11 mouse cellular contexts compared by ENCODE assay signal in genomic region chr3:90627807-90628206, GRCm38 (mm10). TPM values are rescaled to one million over a fixed set of nuclear protein-coding genes. Genes with fewer than 3 reads are reported as not detected.
DNase-seq lines count a peak whose midpoint lies in the region; ATAC-seq and TF ChIP-seq lines count a peak whose summit lies in the region.
"Had no signal": no experiment of that assay in that cellular context is flagged by ENCODE, and none has a peak within 500 bp of the region (broad histone marks: within the 10 kb centered on the region; RNA-seq: fewer than 3 reads in every experiment).

No protein-coding gene starts in this region.

- peaks cover 9% of the 10 kb centered on the region; the same call in 1 of the 2 replicates for H3K4me1 ChIP-seq in forebrain, embryonic 11.5 days (replicated peaks; ENCODE audit: control insufficient read depth, insufficient read depth, low read length)
- peaks cover 17% of the 10 kb centered on the region for H3K4me1 ChIP-seq in forebrain, embryonic 15.5 days
- H3K4me1 ChIP-seq in lung, adult 2 months (ENCODE audit: control insufficient read depth, insufficient read depth, low read length) = no peaks in the 10 kb centered on the region; the same call in 1 of the 2 replicates

- intact Hi-C loops in left cerebral cortex, postnatal 10 days (cut with DNase I) = no loop called here

- H3K36me3 ChIP-seq in forebrain, embryonic 11.5 days (ENCODE audit: control insufficient read depth, insufficient read depth, low read length) = no peaks in the 10 kb centered on the region
- no peaks in the 10 kb centered on the region for H3K36me3 ChIP-seq in forebrain, embryonic 15.5 days
- H3K36me3 ChIP-seq: lung, embryonic 15.5 days had no signal

- no peaks in the 10 kb centered on the region for H3K9me3 ChIP-seq in forebrain, embryonic 11.5 days (ENCODE audit: control insufficient read depth, low read length)
- no peaks in the 10 kb centered on the region for H3K9me3 ChIP-seq in forebrain, embryonic 15.5 days
- H3K9me3 ChIP-seq: lung, embryonic 15.5 days had no signal

- H3K27me3 ChIP-seq in forebrain, embryonic 11.5 days (ENCODE audit: control insufficient read depth, insufficient read depth, low read length) = no peaks in the 10 kb centered on the region
- no peaks in the 10 kb centered on the region for H3K27me3 ChIP-seq in forebrain, embryonic 15.5 days
- H3K27me3 ChIP-seq: lung, embryonic 15.5 days had no signal

- no peak overlapping the region for H3K9ac ChIP-seq in forebrain, embryonic 11.5 days (ENCODE audit: low read length)
- no peak overlapping the region for H3K9ac ChIP-seq in forebrain, embryonic 15.5 days (replicated peaks)
- H3K9ac ChIP-seq: lung, embryonic 15.5 days had no signal

- no peak overlapping the region for H3K4me3 ChIP-seq in forebrain, embryonic 11.5 days (ENCODE audit: low read depth, low read length)
- no peak overlapping the region for H3K4me3 ChIP-seq in forebrain, embryonic 15.5 days
- H3K4me3 ChIP-seq in lung, adult 2 months (replicated peaks; ENCODE audit: extremely low read depth, low read depth, low read length) = no peak overlapping the region
- H3K4me3 ChIP-seq: lung, embryonic 15.5 days had no signal

- H3K4me2 ChIP-seq in forebrain, embryonic 11.5 days (ENCODE audit: low read depth, low read length, severe bottlenecking) = no peak overlapping the region
- no peak overlapping the region for H3K4me2 ChIP-seq in forebrain, embryonic 15.5 days (replicated peaks)
- H3K4me2 ChIP-seq: lung, embryonic 15.5 days had no signal

- DNase-seq in forebrain, embryonic 11.5 days (ENCODE audit: low spot score) = peak; percentile 19
- no peak for DNase-seq in lung, adult 2 months
- DNase-seq in lung, postnatal 25 days (ENCODE audit: low spot score) = no peak
- DNase-seq in left cerebral cortex, postnatal 10 days (ENCODE audit: extremely low spot score in 1 of 2, low spot score in 2 of 2) = no peak
- no peak for DNase-seq in right cerebral cortex, postnatal 36 days (ENCODE audit: low spot score in 2 of 2)
- DNase-seq: cerebellum, adult 9-11 months had no signal

- 67% methylated on average over 4 of the region's 4 CpGs for WGBS in forebrain, embryonic 11.5 days
- WGBS in forebrain, embryonic 15.5 days = 72% methylated on average over 4 of the region's 4 CpGs
- WGBS in lung, adult 2 months = 56% methylated on average over 4 of the region's 4 CpGs

- no peak for TF ChIP-seq POLR2A in lung, adult 2 months (IDR thresholded peaks at IDR 0.05; ENCODE audit: borderline replicate concordance, extremely low read depth, low read depth, low read length)

- H3K27ac ChIP-seq in forebrain, embryonic 11.5 days (ENCODE audit: low read depth, low read length) = no peak overlapping the region
- no peak overlapping the region for H3K27ac ChIP-seq in forebrain, embryonic 15.5 days (replicated peaks)

- TF ChIP-seq CTCF in lung, adult 2 months (IDR thresholded peaks at IDR 0.05; ENCODE audit: insufficient read depth, low read length) = peak; percentile 51

- no peak for ATAC-seq in forebrain, embryonic 11.5 days (replicated peaks; ENCODE audit: low FRiP score)
- no peak for ATAC-seq in forebrain, embryonic 15.5 days (replicated peaks)
- peak; percentile 75 for ATAC-seq in common myeloid progenitor, adult 5-6 weeks (replicated peaks; ENCODE audit: low read depth, poor library complexity, severe bottlenecking)
- 0 out of 2 replicates have a peak, but pooled peaks have one; percentile 29 for ATAC-seq in neutrophil, adult 5-6 weeks (ENCODE audit: extremely low read depth, insufficient number of reproducible peaks, low FRiP score, poor library complexity, severe bottlenecking)

RNA-seq across cellular contexts. Expression of gene S100a6, which starts 15.1 kb away (rescaled TPM):
- 24.3 and 27.0 TPM in 2 replicates for polyA plus RNA-seq in forebrain, embryonic 11.5 days (2014; fragmentation: Nextera tagmentation; extraction: Ambion mirVana)
- polyA plus RNA-seq in forebrain, embryonic 15.5 days (2015; fragmentation: Nextera tagmentation; extraction: Ambion mirVana) = 12.8 and 18.5 TPM in 2 replicates
- polyA plus RNA-seq in lung, adult 2 months (2012; rRNA removed) = 439 and 454 TPM in 2 replicates
- total RNA-seq in common myeloid progenitor, adult 5-6 weeks (2017) = 8.0 and 14.7 TPM in 2 replicates
- 1,146 and 1,580 TPM in 2 replicates for total RNA-seq in neutrophil, adult 5-6 weeks (2017)
- 10 to 100 TPM; 24.2 to 31.1 TPM for total RNA-seq in left cerebral cortex, postnatal 10 days (2021)

RNA-seq across cellular contexts. Expression of gene S100a5, which starts 19.5 kb away (rescaled TPM):
- polyA plus RNA-seq in forebrain, embryonic 11.5 days (2014; fragmentation: Nextera tagmentation; extraction: Ambion mirVana) = not detected in 2 replicates
- polyA plus RNA-seq in forebrain, embryonic 15.5 days (2015; fragmentation: Nextera tagmentation; extraction: Ambion mirVana) = not detected in 2 replicates
- polyA plus RNA-seq in lung, adult 2 months (2012; rRNA removed) = not detected in 2 replicates
- total RNA-seq in common myeloid progenitor, adult 5-6 weeks (2017) = not detected in 2 replicates
- not detected in 2 replicates for total RNA-seq in neutrophil, adult 5-6 weeks (2017)
- total RNA-seq in left cerebral cortex, postnatal 10 days (2021) = not detected
- polyA plus RNA-seq: heart, embryonic 16.5 days; lung, embryonic 15.5 days had no signal

RNA-seq across cellular contexts. Expression of gene S100a4, which starts 24.2 kb away (rescaled TPM):
- 0.69 and 1.9 TPM in 2 replicates for polyA plus RNA-seq in forebrain, embryonic 11.5 days (2014; fragmentation: Nextera tagmentation; extraction: Ambion mirVana)
- polyA plus RNA-seq in forebrain, embryonic 15.5 days (2015; fragmentation: Nextera tagmentation; extraction: Ambion mirVana) = 0.56 and 0.65 TPM in 2 replicates
- 28.9 and 51.0 TPM in 2 replicates for polyA plus RNA-seq in lung, adult 2 months (2012; rRNA removed)
- total RNA-seq in common myeloid progenitor, adult 5-6 weeks (2017) = 15.1 and 35.7 TPM in 2 replicates
- 88.4 and 95.9 TPM in 2 replicates for total RNA-seq in neutrophil, adult 5-6 weeks (2017)
- total RNA-seq in left cerebral cortex, postnatal 10 days (2021) = 1 to 10 TPM; 7.1 to 8.1 TPM

RNA-seq across cellular contexts. Expression of gene S100a7a, which starts 26.0 kb away (rescaled TPM):
- not detected in 2 replicates for polyA plus RNA-seq in forebrain, embryonic 11.5 days (2014; fragmentation: Nextera tagmentation; extraction: Ambion mirVana)
- not detected in 2 replicates for polyA plus RNA-seq in forebrain, embryonic 15.5 days (2015; fragmentation: Nextera tagmentation; extraction: Ambion mirVana)
- polyA plus RNA-seq in lung, adult 2 months (2012; rRNA removed) = 0.51 and 5.6 TPM in 2 replicates
- total RNA-seq in common myeloid progenitor, adult 5-6 weeks (2017) = not detected in 2 replicates
- 0.81 and 1.1 TPM in 2 replicates for total RNA-seq in neutrophil, adult 5-6 weeks (2017)
- 1 to 10 TPM in 1 of 2 experiments, under 1 TPM in 1; 0.71 to 2.1 TPM for total RNA-seq in left cerebral cortex, postnatal 10 days (2021)

RNA-seq across cellular contexts. Expression of gene Gm42674, which starts 26.1 kb away (rescaled TPM):
- polyA plus RNA-seq in forebrain, embryonic 11.5 days (2014; fragmentation: Nextera tagmentation; extraction: Ambion mirVana) = not detected in 2 replicates
- not detected in 2 replicates for polyA plus RNA-seq in forebrain, embryonic 15.5 days (2015; fragmentation: Nextera tagmentation; extraction: Ambion mirVana)
- polyA plus RNA-seq in lung, adult 2 months (2012; rRNA removed) = not detected in 2 replicates
- not detected in 2 replicates for total RNA-seq in common myeloid progenitor, adult 5-6 weeks (2017)
- not detected in 2 replicates for total RNA-seq in neutrophil, adult 5-6 weeks (2017)
- not detected for total RNA-seq in left cerebral cortex, postnatal 10 days (2021)
- polyA plus RNA-seq: heart, embryonic 16.5 days; lung, embryonic 15.5 days had no signal

Comparison
In these comparisons a context has a peak if more than half of its experiments do, and no peak if none do; other contexts are left out.
1. ATAC-seq: peak in common myeloid progenitor, adult 5-6 weeks (single experiment) and neutrophil, adult 5-6 weeks (single experiment); none in forebrain, embryonic 11.5 days (single experiment) and forebrain, embryonic 15.5 days (single experiment).
2. RNA of gene S100a6, which starts 15.1 kb away (total RNA-seq): 1,146 to 1,580 TPM in neutrophil, adult 5-6 weeks; 24.2 to 31.1 TPM in left cerebral cortex, postnatal 10 days and 8.0 to 14.7 TPM in common myeloid progenitor, adult 5-6 weeks; every median in the first group is over 10 times any median in the second.